Mouse (Mus musculus): ENCODE data around the gene Slco2b1. TPM values are rescaled to one million over a fixed set of nuclear protein-coding genes. Genes with fewer than 3 reads are reported as not detected.

The Slco2b1 gene
- polyA plus RNA-seq, 1 experiment from 2014 or later: 7.7 TPM

- 87% methylated on average over 5 of the region's 5 CpGs for WGBS
- H3K9me3 ChIP-seq (ENCODE audit: control insufficient read depth, low read length): no peaks in the 10 kb centered on the region
- H3K4me1 ChIP-seq (replicated peaks; ENCODE audit: control insufficient read depth, insufficient read depth, low read length): peaks cover 3% of the 10 kb centered on the region; the same call in 1 of the 2 replicates
- H3K4me3 ChIP-seq (replicated peaks; ENCODE audit: low read length): no peak overlapping the region
- no peak for DNase-seq (ENCODE audit: low spot score)
- no peaks in the 10 kb centered on the region for H3K36me3 ChIP-seq (replicated peaks; ENCODE audit: control insufficient read depth, insufficient read depth)
- H3K4me2 ChIP-seq (replicated peaks): no peak overlapping the region
- H3K9ac ChIP-seq: no peak overlapping the region
- no peak overlapping the region for H3K27ac ChIP-seq
- no peak for ATAC-seq (ENCODE audit: low FRiP score)
- no peaks in the 10 kb centered on the region for H3K27me3 ChIP-seq (ENCODE audit: control insufficient read depth, insufficient read depth, low read length)
These were observed 36.9 kb downstream of the Slco2b1 start for GRCm38 (mm10) chr7:99674209-99674608.

DNA sequence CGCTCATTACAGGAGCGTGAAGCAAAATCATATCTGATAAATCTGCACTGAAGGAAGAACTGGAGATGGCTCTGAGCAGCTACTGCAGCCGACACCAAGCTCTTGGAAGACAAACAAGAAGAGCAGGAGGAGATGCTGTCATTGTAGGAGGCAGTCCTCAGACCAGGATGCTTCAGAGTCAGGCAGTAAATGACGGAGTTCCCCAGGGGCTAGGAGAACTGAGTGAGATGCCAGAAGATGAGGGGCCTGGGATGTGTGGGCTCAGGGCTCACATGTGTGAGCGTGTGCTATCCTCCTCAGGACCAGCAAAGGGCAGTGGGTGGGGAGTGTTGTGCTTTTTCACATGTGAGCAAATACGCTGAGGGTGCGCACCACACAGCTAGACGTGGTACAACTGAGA lies 38.0 kb downstream of the Slco2b1 start:
- Histone ChIP-seq H3K27ac (no peak overlapping the region), H3K36me3 (replicated peaks; ENCODE audit: control insufficient read depth, insufficient read depth) (no peaks in the 10 kb centered on the region), H3K4me3 (replicated peaks; ENCODE audit: low read length) (no peak overlapping the region), H3K4me1 (replicated peaks; ENCODE audit: control insufficient read depth, insufficient read depth, low read length) (peaks cover 7% of the 10 kb centered on the region), H3K9me3 (ENCODE audit: control insufficient read depth, low read length) (no peaks in the 10 kb centered on the region), H3K9ac (no peak overlapping the region), H3K27me3 (ENCODE audit: control insufficient read depth, insufficient read depth, low read length) (no peaks in the 10 kb centered on the region), H3K4me2 (replicated peaks) (no peak overlapping the region)
- DNase-seq (ENCODE audit: low spot score): no peak
- no peak for ATAC-seq (ENCODE audit: low FRiP score)
- 70% methylated on average over 8 of the region's 8 CpGs for WGBS

DNA sequence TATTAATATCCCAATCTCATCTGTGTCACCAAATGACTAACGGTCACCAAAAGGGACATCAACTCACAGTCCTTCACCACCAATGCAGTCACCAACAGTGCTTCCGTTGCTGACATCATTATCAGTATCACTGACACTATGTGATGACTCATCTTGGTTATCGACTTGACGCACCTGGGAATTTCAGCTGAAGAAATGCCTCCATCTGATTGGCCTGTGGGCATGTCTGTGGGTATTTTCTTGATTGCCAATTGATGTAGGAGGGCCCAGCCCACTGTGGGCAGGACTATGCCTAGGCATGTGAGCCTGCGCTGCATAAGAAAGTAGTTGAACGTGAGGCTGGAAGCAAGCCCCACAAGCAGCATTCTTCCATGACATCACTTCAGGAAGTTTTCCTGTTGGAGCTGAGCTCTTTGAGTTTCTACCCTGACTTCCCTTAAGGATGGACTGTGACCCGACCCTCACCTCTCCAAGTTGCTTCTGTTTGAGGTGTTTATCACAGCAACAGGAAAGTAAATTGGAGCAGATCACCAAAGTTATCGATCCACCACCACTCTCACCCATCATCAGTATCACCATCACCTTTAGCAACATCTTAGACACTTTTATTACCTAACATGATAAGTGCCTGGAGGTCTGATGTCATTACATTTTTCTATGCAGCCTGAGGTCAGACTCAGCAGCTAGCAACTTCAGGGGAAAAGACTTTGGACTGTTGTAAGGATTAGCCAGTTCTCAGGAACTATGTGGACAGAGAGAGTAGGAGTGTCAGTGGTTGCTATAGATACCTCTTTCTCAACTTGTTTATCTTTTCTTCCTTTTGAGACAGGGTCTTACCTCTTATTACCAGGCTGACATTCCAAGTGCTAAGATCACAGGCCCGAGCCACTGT lies 39.4 kb downstream of the Slco2b1 start:
- Histone ChIP-seq H3K4me2 (replicated peaks) (no peak overlapping the region), H3K36me3 (replicated peaks; ENCODE audit: control insufficient read depth, insufficient read depth) (no peaks in the 10 kb centered on the region), H3K4me1 (replicated peaks; ENCODE audit: control insufficient read depth, insufficient read depth, low read length) (peaks cover 7% of the 10 kb centered on the region), H3K27ac (no peak overlapping the region), H3K27me3 (ENCODE audit: control insufficient read depth, insufficient read depth, low read length) (no peaks in the 10 kb centered on the region), H3K9me3 (ENCODE audit: control insufficient read depth, low read length) (no peaks in the 10 kb centered on the region), H3K4me3 (replicated peaks; ENCODE audit: low read length) (no peak overlapping the region), H3K9ac (no peak overlapping the region)
- DNase-seq (ENCODE audit: low spot score): no peak
- 83% methylated on average over 9 of the region's 9 CpGs for WGBS
- no peak for ATAC-seq (ENCODE audit: low FRiP score)

DNA sequence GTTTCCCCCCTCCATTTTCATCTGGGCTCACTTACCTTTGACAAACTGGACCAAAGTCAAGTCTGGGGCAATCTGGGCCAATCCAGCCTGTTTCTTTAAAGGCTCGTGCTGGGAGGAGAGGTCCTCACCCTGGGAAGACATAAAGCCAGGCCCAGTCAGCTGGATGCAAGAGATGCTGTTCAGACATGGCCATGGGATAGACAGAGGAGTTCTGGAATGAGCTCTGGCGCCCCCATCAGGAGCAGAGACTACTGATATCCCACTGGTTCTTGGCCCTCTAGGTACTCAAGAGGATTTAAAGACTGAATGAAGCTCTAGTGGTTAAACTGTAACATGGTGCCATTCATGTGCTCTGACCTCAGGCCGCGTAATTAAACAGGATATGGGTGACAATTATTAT lies 40.2 kb downstream of the Slco2b1 start:
- no peaks in the 10 kb centered on the region for H3K9me3 ChIP-seq (ENCODE audit: control insufficient read depth, low read length)
- no peaks in the 10 kb centered on the region for H3K27me3 ChIP-seq (ENCODE audit: control insufficient read depth, insufficient read depth, low read length)
- H3K4me2 ChIP-seq (replicated peaks): no peak overlapping the region
- DNase-seq (ENCODE audit: low spot score) (no peak), ATAC-seq (ENCODE audit: low FRiP score) (no peak)
- H3K4me1 ChIP-seq (replicated peaks; ENCODE audit: control insufficient read depth, insufficient read depth, low read length): peaks cover 7% of the 10 kb centered on the region
- 78% methylated on average over 4 of the region's 4 CpGs for WGBS
- no peaks in the 10 kb centered on the region for H3K36me3 ChIP-seq (replicated peaks; ENCODE audit: control insufficient read depth, insufficient read depth)
- no peak overlapping the region for H3K9ac ChIP-seq
- H3K4me3 ChIP-seq (replicated peaks; ENCODE audit: low read length): no peak overlapping the region
- H3K27ac ChIP-seq: no peak overlapping the region

DNA sequence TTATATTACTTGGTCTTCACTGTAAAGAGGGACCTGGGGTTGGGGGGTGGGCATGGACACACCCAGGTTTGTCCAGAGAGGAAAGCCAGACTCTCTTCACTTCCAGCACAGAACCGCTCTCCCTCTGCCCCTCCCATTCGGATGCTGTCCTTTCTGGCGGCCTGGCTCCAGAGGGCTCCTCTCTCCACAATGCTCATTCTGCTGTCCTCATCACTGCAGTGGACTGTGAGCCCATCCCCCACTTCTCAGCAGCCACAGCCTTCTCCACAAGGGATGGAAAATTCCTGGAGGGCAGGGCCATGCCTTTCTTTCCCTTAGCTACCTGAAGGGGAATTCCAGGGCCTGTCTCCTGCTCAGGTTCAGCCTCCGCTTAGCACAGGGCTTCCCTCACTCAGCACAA lies 42.3 kb downstream of the Slco2b1 start:
- no peak overlapping the region for H3K4me2 ChIP-seq (replicated peaks)

GRCm38 (mm10) chr7:99667096-99667495 lies 44.0 kb downstream of the Slco2b1 start:
- H3K9me3 ChIP-seq (ENCODE audit: control insufficient read depth, low read length): no peaks in the 10 kb centered on the region
- no peak overlapping the region for H3K4me3 ChIP-seq (replicated peaks; ENCODE audit: low read length)
- H3K36me3 ChIP-seq (replicated peaks; ENCODE audit: control insufficient read depth, insufficient read depth): no peaks in the 10 kb centered on the region
- H3K27me3 ChIP-seq (ENCODE audit: control insufficient read depth, insufficient read depth, low read length): no peaks in the 10 kb centered on the region
- WGBS: 88% methylated on average over 16 of the region's 16 CpGs
- H3K27ac ChIP-seq: no peak overlapping the region
- H3K9ac ChIP-seq: no peak overlapping the region
- H3K4me1 ChIP-seq (replicated peaks; ENCODE audit: control insufficient read depth, insufficient read depth, low read length): peaks cover 14% of the 10 kb centered on the region
- DNase-seq (ENCODE audit: low spot score): no peak
- no peak for ATAC-seq (ENCODE audit: low FRiP score)
- H3K4me2 ChIP-seq (replicated peaks): no peak overlapping the region

More for the DNA sequence above, 42.3 kb downstream of the Slco2b1 start:
- Histone ChIP-seq H3K36me3 (replicated peaks; ENCODE audit: control insufficient read depth, insufficient read depth) (no peaks in the 10 kb centered on the region), H3K27ac (no peak overlapping the region), H3K27me3 (ENCODE audit: control insufficient read depth, insufficient read depth, low read length) (no peaks in the 10 kb centered on the region), H3K4me1 (replicated peaks; ENCODE audit: control insufficient read depth, insufficient read depth, low read length) (peaks cover 14% of the 10 kb centered on the region), H3K9me3 (ENCODE audit: control insufficient read depth, low read length) (no peaks in the 10 kb centered on the region), H3K9ac (no peak overlapping the region), H3K4me3 (replicated peaks; ENCODE audit: low read length) (no peak overlapping the region)
- ATAC-seq (ENCODE audit: low FRiP score) (0 out of 2 replicates have a peak, but pooled peaks have one; percentile 39), DNase-seq (ENCODE audit: low spot score) (no peak)
- WGBS: 27% methylated on average over 4 of the region's 4 CpGs

GRCm38 (mm10) chr7:99665731-99666452 lies 45.2 kb downstream of the Slco2b1 start:
- H3K9me3 ChIP-seq (ENCODE audit: control insufficient read depth, low read length): no peaks in the 10 kb centered on the region
- no peak for ATAC-seq (ENCODE audit: low FRiP score)
- peaks cover 14% of the 10 kb centered on the region for H3K4me1 ChIP-seq (replicated peaks; ENCODE audit: control insufficient read depth, insufficient read depth, low read length)
- H3K27me3 ChIP-seq (ENCODE audit: control insufficient read depth, insufficient read depth, low read length): no peaks in the 10 kb centered on the region
- H3K27ac ChIP-seq: no peak overlapping the region
- H3K36me3 ChIP-seq (replicated peaks; ENCODE audit: control insufficient read depth, insufficient read depth): no peaks in the 10 kb centered on the region
- H3K4me3 ChIP-seq (replicated peaks; ENCODE audit: low read length): no peak overlapping the region
- DNase-seq (ENCODE audit: low spot score): no peak
- no peak overlapping the region for H3K4me2 ChIP-seq (replicated peaks)
- no peak overlapping the region for H3K9ac ChIP-seq
- WGBS: 93% methylated on average over 10 of the region's 10 CpGs

DNA sequence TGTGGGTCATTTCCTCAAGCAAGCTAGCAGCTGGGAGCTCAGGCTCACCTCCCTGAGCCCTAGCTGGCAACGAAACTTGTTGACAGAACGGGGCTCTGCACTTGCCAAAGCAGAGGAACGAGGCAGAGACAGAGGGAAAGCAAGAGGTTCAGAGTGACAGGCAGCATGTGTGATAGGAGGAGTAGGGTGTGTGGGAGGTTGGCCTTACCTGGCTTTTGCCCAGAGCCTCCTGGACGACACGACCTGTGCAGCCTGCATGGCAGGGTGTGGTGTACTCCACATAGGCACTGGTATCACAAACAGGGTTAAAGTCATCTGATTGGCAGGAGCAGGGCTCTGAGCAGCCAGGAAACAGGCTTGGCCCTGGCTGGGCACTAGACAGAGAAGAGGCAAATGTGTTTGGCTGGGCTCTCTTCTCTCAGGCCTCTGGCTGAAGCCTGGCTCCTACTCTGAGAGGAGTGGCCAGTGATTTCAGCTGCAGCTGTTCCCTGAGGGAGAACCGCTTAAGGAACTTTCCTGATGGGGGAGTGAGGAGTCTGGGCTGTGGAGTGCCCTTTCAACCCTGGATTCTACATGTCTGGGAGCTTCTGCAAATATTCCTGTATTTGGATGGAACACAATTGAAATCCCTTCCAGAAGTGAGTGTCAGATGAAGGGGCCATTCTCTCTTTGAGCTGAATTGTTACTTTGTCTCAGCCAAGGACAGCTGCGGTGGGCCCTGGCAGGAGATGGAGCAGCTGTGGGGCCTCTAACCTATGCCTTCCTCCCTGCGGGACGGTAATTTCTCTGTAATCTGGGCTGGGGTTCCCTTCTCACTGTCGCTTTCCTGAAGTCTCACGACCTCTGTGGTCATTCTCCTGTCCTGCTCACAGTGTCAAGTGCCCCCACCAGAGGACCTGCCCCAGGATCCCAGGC lies 46.3 kb downstream of the Slco2b1 start:
- no peak overlapping the region for H3K27ac ChIP-seq
- 45% methylated on average over 11 of the region's 11 CpGs for WGBS
- no peak for ATAC-seq (ENCODE audit: low FRiP score)

More for the DNA sequence above, 46.3 kb downstream of the Slco2b1 start:
- Histone ChIP-seq H3K9me3 (ENCODE audit: control insufficient read depth, low read length) (no peaks in the 10 kb centered on the region), H3K4me2 (replicated peaks) (no peak overlapping the region), H3K4me1 (replicated peaks; ENCODE audit: control insufficient read depth, insufficient read depth, low read length) (peaks cover 14% of the 10 kb centered on the region), H3K36me3 (replicated peaks; ENCODE audit: control insufficient read depth, insufficient read depth) (no peaks in the 10 kb centered on the region), H3K9ac (no peak overlapping the region), H3K4me3 (replicated peaks; ENCODE audit: low read length) (no peak overlapping the region), H3K27me3 (ENCODE audit: control insufficient read depth, insufficient read depth, low read length) (no peaks in the 10 kb centered on the region)
- no peak for DNase-seq (ENCODE audit: low spot score)
